Mouse (Mus musculus): ENCODE results near the gene Psmd13. TPM values are rescaled to one million over a fixed set of nuclear protein-coding genes. Genes with fewer than 3 reads are reported as not detected.
A peak's percentile ranks its signal among the peaks of the same experiment; 100 is the strongest.
"Not testable (repeated sequence)": the region's sequence is repeated elsewhere in the genome, so short reads cannot be mapped to it uniquely, and the experiment has no call there.

Psmd13 gene
- polyA plus RNA-seq, 1 experiment from 2014 or later, result 246 TPM

- no peaks in the 10 kb centered on the region for H3K27me3 ChIP-seq (ENCODE audit: insufficient read depth, low read length)
- H3K4me3 ChIP-seq (ENCODE audit: low read length), result no peak overlapping the region
- H3K36me3 ChIP-seq (ENCODE audit: insufficient read depth, low read length), result peaks cover 16% of the 10 kb centered on the region; the same call in 1 of the 2 replicates
- peaks cover 17% of the 10 kb centered on the region for H3K4me1 ChIP-seq (ENCODE audit: insufficient read depth, low read length)
- WGBS, result 91% methylated on average over 7 of the region's 7 CpGs
- H3K9ac ChIP-seq (replicated peaks; ENCODE audit: low read length), result no peak overlapping the region
- H3K27ac ChIP-seq (ENCODE audit: low read length), result no peak overlapping the region
- no peaks in the 10 kb centered on the region for H3K9me3 ChIP-seq (ENCODE audit: low read length)
- no peak overlapping the region for H3K4me2 ChIP-seq (replicated peaks; ENCODE audit: low read depth, low read length)
- no peak for ATAC-seq (ENCODE audit: low FRiP score, low TSS enrichment)
These were observed 2.4 kb upstream of the Psmd13 start for GRCm38 (mm10) chr7:140879355-140879754.

DNA sequence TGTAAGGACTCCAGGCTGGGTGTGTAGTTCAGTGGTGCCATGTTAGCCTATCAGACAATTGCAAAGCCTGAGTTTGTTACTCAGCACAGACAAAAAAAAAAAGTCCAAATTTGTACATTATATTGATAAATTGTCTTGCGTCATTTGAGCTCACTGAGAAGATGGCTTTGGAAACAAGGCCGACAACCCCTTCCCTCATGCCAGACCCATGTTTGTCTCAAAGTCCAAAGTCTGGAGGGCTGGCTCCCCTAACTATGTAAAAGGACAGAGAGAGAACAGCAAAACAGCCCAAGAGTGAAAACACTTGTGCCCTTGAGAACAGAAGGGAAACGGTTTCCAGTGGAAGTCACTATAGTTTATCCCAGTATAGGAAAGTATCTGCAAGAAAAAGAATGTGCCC is 1.3 kb upstream of the Psmd13 start:
- Histone ChIP-seq H3K9me3 (ENCODE audit: low read length) (no peaks in the 10 kb centered on the region), H3K4me1 (ENCODE audit: insufficient read depth, low read length) (peaks cover 17% of the 10 kb centered on the region), H3K36me3 (ENCODE audit: insufficient read depth, low read length) (peaks cover 10% of the 10 kb centered on the region; the same call in 1 of the 2 replicates), H3K4me3 (ENCODE audit: low read length) (no peak overlapping the region), H3K27me3 (ENCODE audit: insufficient read depth, low read length) (no peaks in the 10 kb centered on the region), H3K9ac (replicated peaks; ENCODE audit: low read length) (peak overlapping the region; percentile 28; the same call in 1 of the 2 replicates), H3K4me2 (replicated peaks; ENCODE audit: low read depth, low read length) (peak overlapping the region; percentile 74; the same call in 1 of the 2 replicates), H3K27ac (ENCODE audit: low read length) (peak overlapping the region; percentile 31; the same call in 1 of the 2 replicates)
- 72% methylated on average over 3 of the region's 3 CpGs for WGBS
- no peak for ATAC-seq (ENCODE audit: low FRiP score, low TSS enrichment)

- ATAC-seq (ENCODE audit: low FRiP score, low TSS enrichment), result no peak
- Histone ChIP-seq H3K4me1 (ENCODE audit: insufficient read depth, low read length) (peaks cover 17% of the 10 kb centered on the region), H3K27ac (ENCODE audit: low read length) (peak overlapping the region; percentile 31; the same call in 1 of the 2 replicates)
These were observed 778 bp upstream of the Psmd13 start for GRCm38 (mm10) chr7:140880865-140881515.

DNA sequence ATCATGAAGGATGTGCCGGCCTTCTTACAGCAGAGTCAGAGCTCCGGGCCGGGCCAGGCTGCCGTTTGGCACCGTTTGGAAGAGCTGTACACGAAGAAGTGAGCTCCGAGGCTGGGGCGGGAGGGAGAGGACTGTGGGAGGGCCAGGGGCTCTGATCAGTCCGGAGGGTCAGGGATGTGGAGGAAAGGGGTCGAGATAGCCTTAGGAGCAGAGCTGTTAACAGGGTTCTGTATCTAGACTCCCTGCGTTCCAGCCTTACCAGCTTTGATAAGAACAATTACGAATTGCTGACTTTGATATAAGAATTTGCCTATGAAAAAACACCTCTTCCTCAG is 668 bp downstream of the Psmd13 start:
- Histone ChIP-seq H3K27ac (ENCODE audit: low read length) (peak overlapping the region; percentile 94), H3K4me3 (ENCODE audit: low read length) (peak overlapping the region; percentile 84), H3K9ac (replicated peaks; ENCODE audit: low read length) (peak overlapping the region; percentile 81), H3K27me3 (ENCODE audit: insufficient read depth, low read length) (no peaks in the 10 kb centered on the region), H3K4me1 (ENCODE audit: insufficient read depth, low read length) (peaks cover 17% of the 10 kb centered on the region), H3K4me2 (replicated peaks; ENCODE audit: low read depth, low read length) (peak overlapping the region; percentile 74), H3K9me3 (ENCODE audit: low read length) (no peaks in the 10 kb centered on the region), H3K36me3 (ENCODE audit: insufficient read depth, low read length) (peaks cover 12% of the 10 kb centered on the region)
- 0% methylated on average over 12 of the region's 12 CpGs for WGBS
- ATAC-seq (ENCODE audit: low FRiP score, low TSS enrichment), result peak; percentile 64

More at GRCm38 (mm10) chr7:140880865-140881515, 778 bp upstream of the Psmd13 start:
- WGBS, result 12% methylated on average over 8 of the region's 8 CpGs
- Histone ChIP-seq H3K36me3 (ENCODE audit: insufficient read depth, low read length) (peaks cover 6% of the 10 kb centered on the region; the same call in 1 of the 2 replicates), H3K4me2 (replicated peaks; ENCODE audit: low read depth, low read length) (peak overlapping the region; percentile 74), H3K9ac (replicated peaks; ENCODE audit: low read length) (peak overlapping the region; percentile 85; the same call in 1 of the 2 replicates), H3K27me3 (ENCODE audit: insufficient read depth, low read length) (no peaks in the 10 kb centered on the region), H3K9me3 (ENCODE audit: low read length) (no peaks in the 10 kb centered on the region), H3K4me3 (ENCODE audit: low read length) (peak overlapping the region; percentile 84)

GRCm38 (mm10) chr7:140890636-140891035 is 8.9 kb downstream of the Psmd13 start:
- not testable (repeated sequence) for ATAC-seq (ENCODE audit: low FRiP score, low TSS enrichment); H3K27me3 ChIP-seq (ENCODE audit: insufficient read depth, low read length); H3K9me3 ChIP-seq (ENCODE audit: low read length); H3K4me2 ChIP-seq (replicated peaks; ENCODE audit: low read depth, low read length); H3K9ac ChIP-seq (replicated peaks; ENCODE audit: low read length); H3K4me1 ChIP-seq (ENCODE audit: insufficient read depth, low read length); H3K27ac ChIP-seq (ENCODE audit: low read length); H3K4me3 ChIP-seq (ENCODE audit: low read length)
- WGBS, result 95% methylated on average over 16 of the region's 16 CpGs
- H3K36me3 ChIP-seq (ENCODE audit: insufficient read depth, low read length), result peaks cover 67% of the 10 kb centered on the region

- no peak for ATAC-seq (ENCODE audit: low FRiP score, low TSS enrichment)
- Histone ChIP-seq H3K4me3 (ENCODE audit: low read length) (no peak overlapping the region), H3K9ac (replicated peaks; ENCODE audit: low read length) (no peak overlapping the region), H3K9me3 (ENCODE audit: low read length) (no peaks in the 10 kb centered on the region), H3K4me1 (ENCODE audit: insufficient read depth, low read length) (no peaks in the 10 kb centered on the region), H3K27ac (ENCODE audit: low read length) (no peak overlapping the region), H3K4me2 (replicated peaks; ENCODE audit: low read depth, low read length) (no peak overlapping the region), H3K36me3 (ENCODE audit: insufficient read depth, low read length) (peaks cover 71% of the 10 kb centered on the region), H3K27me3 (ENCODE audit: insufficient read depth, low read length) (no peaks in the 10 kb centered on the region)
- 90% methylated on average over 7 of the region's 7 CpGs for WGBS
These were observed 12.3 kb downstream of the Psmd13 start for GRCm38 (mm10) chr7:140894031-140894430.

DNA sequence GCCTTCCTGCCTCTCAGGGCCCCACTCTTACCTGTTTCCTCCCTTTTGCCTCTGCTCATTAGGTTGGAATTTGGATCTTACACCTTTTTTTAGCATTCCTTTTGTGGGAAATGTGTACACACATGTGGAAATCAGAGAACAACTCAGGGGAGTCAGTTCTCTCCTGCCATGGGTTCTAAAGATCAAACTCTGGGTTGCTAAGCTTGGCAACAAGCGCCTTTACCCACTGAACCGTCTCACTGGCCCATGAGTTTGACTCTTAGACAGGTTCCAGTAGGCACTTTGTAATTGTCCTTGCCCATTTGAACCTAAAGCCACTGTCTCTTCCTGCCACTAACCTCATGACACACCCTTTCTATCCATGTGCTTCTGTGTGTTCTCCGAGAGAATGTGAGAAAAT is 12.8 kb downstream of the Psmd13 start:
- Histone ChIP-seq H3K9ac (replicated peaks; ENCODE audit: low read length) (no peak overlapping the region), H3K9me3 (ENCODE audit: low read length) (no peaks in the 10 kb centered on the region), H3K4me2 (replicated peaks; ENCODE audit: low read depth, low read length) (no peak overlapping the region), H3K27ac (ENCODE audit: low read length) (no peak overlapping the region), H3K4me1 (ENCODE audit: insufficient read depth, low read length) (no peaks in the 10 kb centered on the region), H3K4me3 (ENCODE audit: low read length) (no peak overlapping the region), H3K27me3 (ENCODE audit: insufficient read depth, low read length) (no peaks in the 10 kb centered on the region), H3K36me3 (ENCODE audit: insufficient read depth, low read length) (peaks cover 67% of the 10 kb centered on the region)
- 96% methylated on average over 3 of the region's 3 CpGs for WGBS
- ATAC-seq (ENCODE audit: low FRiP score, low TSS enrichment), result no peak

- H3K27ac ChIP-seq (ENCODE audit: low read length), result no peak overlapping the region
- peaks cover 1% of the 10 kb centered on the region; the same call in 1 of the 2 replicates for H3K4me1 ChIP-seq (ENCODE audit: insufficient read depth, low read length)
- H3K27me3 ChIP-seq (ENCODE audit: insufficient read depth, low read length), result no peaks in the 10 kb centered on the region
- H3K36me3 ChIP-seq (ENCODE audit: insufficient read depth, low read length), result peaks cover 49% of the 10 kb centered on the region
- no peak overlapping the region for H3K4me3 ChIP-seq (ENCODE audit: low read length)
- 81% methylated on average over 7 of the region's 7 CpGs for WGBS
- H3K9me3 ChIP-seq (ENCODE audit: low read length), result no peaks in the 10 kb centered on the region
- H3K4me2 ChIP-seq (replicated peaks; ENCODE audit: low read depth, low read length), result no peak overlapping the region
- no peak for ATAC-seq (ENCODE audit: low FRiP score, low TSS enrichment)
- H3K9ac ChIP-seq (replicated peaks; ENCODE audit: low read length), result no peak overlapping the region
These were observed 16.1 kb downstream of the Psmd13 start for GRCm38 (mm10) chr7:140897863-140898262.

GRCm38 (mm10) chr7:140899121-140899520 is 17.4 kb downstream of the Psmd13 start:
- H3K4me2 ChIP-seq (replicated peaks; ENCODE audit: low read depth, low read length), result no peak overlapping the region
- no peak for ATAC-seq (ENCODE audit: low FRiP score, low TSS enrichment)
- H3K9ac ChIP-seq (replicated peaks; ENCODE audit: low read length), result no peak overlapping the region; the same call in 1 of the 2 replicates
- H3K4me3 ChIP-seq (ENCODE audit: low read length), result no peak overlapping the region
- H3K4me1 ChIP-seq (ENCODE audit: insufficient read depth, low read length), result peaks cover 4% of the 10 kb centered on the region; the same call in 1 of the 2 replicates
- no peak overlapping the region for H3K27ac ChIP-seq (ENCODE audit: low read length)
- H3K9me3 ChIP-seq (ENCODE audit: low read length), result no peaks in the 10 kb centered on the region
- peaks cover 41% of the 10 kb centered on the region for H3K36me3 ChIP-seq (ENCODE audit: insufficient read depth, low read length)
- no peaks in the 10 kb centered on the region for H3K27me3 ChIP-seq (ENCODE audit: insufficient read depth, low read length)
- WGBS, result 80% methylated on average over 3 of the region's 3 CpGs

DNA sequence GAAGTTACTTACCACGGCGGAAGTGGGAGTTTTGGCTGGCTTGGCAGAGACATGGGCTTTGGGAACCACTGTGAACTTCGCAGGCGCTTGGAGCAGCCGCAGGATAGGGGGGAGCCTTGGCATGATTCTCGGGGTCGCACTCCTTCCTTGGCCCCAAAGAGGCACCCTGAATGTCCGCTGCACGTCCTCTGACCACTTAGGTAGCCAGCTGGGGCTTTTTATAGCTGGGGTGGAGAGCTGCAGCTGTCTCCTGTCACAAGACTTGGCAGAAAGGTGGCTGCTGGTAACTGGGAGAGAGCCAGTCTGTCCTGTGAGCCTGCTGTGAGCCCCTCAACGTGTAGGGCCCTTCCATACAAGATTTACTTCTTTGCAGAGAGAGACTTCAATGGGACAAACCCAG is 18.5 kb downstream of the Psmd13 start, which contains the start of gene Cox8b:
Gene Cox8b, minus strand, starts transcription at position 227 of the 400 bp plus-strand sequence.
- H3K9me3 ChIP-seq (ENCODE audit: low read length), result no peaks in the 10 kb centered on the region
- H3K4me2 ChIP-seq (replicated peaks; ENCODE audit: low read depth, low read length), result no peak within 1 kb of the TSS
- 51% methylated on average over 10 of the region's 10 CpGs for WGBS
- no peaks in the 10 kb centered on the region for H3K27me3 ChIP-seq (ENCODE audit: insufficient read depth, low read length)
- no peak within 1 kb of the TSS; the same call in 1 of the 2 replicates for H3K9ac ChIP-seq (replicated peaks; ENCODE audit: low read length)
- H3K36me3 ChIP-seq (ENCODE audit: insufficient read depth, low read length), result peaks cover 31% of the 10 kb centered on the region
- no peak within 1 kb of the TSS for H3K27ac ChIP-seq (ENCODE audit: low read length)
- no peak within 1 kb of the TSS for H3K4me3 ChIP-seq (ENCODE audit: low read length)
- H3K4me1 ChIP-seq (ENCODE audit: insufficient read depth, low read length), result peaks cover 4% of the 10 kb centered on the region; the same call in 1 of the 2 replicates
- no peak for ATAC-seq (ENCODE audit: low FRiP score, low TSS enrichment)
